Mouse (Mus musculus): Measurements from ENCODE around the gene Rapgefl1. TPM values are rescaled to one million over a fixed set of nuclear protein-coding genes. Genes with fewer than 3 reads are reported as not detected.
"Not testable (repeated sequence)": the region's sequence is repeated elsewhere in the genome, so short reads cannot be mapped to it uniquely, and the experiment has no call there.

Rapgefl1 gene
- polyA plus RNA-seq, 1 experiment: 182 TPM

DNA sequence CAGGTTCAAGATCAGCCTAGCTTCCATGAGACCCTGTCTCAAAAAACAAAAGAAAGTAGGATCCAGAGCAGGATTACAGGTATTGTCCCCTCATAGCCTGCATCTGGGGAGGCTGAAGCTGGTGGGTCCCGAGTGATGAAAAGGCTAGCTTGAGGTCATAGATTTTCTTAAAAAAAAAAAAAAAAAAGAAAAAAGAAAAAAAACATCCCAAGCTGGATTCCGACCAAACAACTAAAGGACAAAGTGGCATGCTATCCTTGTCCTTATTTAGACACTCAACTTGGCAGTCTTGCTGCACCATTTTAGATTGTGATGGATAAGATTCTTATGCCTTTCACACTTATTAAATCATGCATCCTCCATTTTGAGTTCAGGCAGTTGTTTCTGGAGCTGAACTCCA is 28.2 kb upstream of the Rapgefl1 start:
- Histone ChIP-seq H3K27ac (ENCODE audit: insufficient read depth, low read depth, low read length) (peak overlapping the region; percentile 31; the same call in 1 of the 2 replicates), H3K4me3 (ENCODE audit: insufficient read depth, low read depth, low read length) (no peak overlapping the region), H3K4me1 (ENCODE audit: control insufficient read depth, insufficient read depth, low read length) (peaks cover 4% of the 10 kb centered on the region; the same call in 1 of the 2 replicates)
- no peak for TF ChIP-seq CTCF (IDR thresholded peaks at IDR 0.05; ENCODE audit: insufficient read depth, low read depth, low read length)
- TF ChIP-seq POLR2A (IDR thresholded peaks at IDR 0.05; ENCODE audit: insufficient read depth, low read depth, low read length): no peak
- WGBS: 56% methylated on average over 2 of the region's 2 CpGs

DNA sequence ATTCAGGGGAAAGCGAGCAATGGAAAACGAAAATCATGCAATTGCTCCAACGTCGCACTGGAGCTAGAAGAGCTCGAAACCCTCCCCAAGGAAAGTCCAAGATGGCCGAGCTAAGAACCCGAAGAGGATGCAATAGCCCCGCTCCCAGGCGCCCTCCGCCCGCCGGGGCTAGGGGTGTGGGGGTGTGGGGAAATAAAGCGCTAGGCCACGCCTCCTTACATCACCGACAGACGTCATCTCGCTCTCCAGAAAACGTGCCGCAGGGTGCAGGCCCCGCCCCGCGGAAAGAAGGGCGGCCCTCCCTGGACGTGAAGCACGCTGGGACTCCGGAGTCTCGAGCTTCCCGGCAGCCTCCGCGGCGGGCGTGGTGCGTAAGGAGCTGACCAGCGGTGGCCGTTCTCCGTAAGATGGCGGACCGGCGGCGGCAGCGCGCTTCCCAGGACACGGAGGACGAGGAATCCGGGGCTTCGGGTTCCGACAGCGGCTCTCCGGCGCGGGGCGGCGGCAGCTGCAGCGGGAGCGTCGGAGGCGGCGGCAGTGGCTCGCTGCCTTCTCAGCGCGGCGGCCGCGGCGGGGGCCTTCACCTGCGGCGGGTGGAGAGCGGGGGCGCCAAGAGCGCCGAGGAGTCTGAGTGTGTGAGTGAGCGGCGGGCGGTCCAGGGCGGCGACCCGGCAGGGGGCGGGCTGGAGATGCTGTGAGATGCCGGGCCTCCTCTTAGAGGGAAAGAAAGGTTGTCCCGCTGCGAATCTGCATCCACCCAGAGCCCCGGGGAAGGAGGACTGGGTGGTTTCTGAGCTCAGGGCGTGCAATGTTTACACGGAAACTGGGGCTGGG is 26.9 kb upstream of the Rapgefl1 start:
- TF ChIP-seq POLR2A (IDR thresholded peaks at IDR 0.05; ENCODE audit: insufficient read depth, low read depth, low read length): peak; percentile 65
- no peak for TF ChIP-seq CTCF (IDR thresholded peaks at IDR 0.05; ENCODE audit: insufficient read depth, low read depth, low read length)
- Histone ChIP-seq H3K4me1 (ENCODE audit: control insufficient read depth, insufficient read depth, low read length) (peaks cover 4% of the 10 kb centered on the region; the same call in 1 of the 2 replicates), H3K27ac (ENCODE audit: insufficient read depth, low read depth, low read length) (peak overlapping the region; percentile 99), H3K4me3 (ENCODE audit: insufficient read depth, low read depth, low read length) (peak overlapping the region; percentile 97)
- WGBS: under 1% methylated on average over 84 of the region's 84 CpGs

DNA sequence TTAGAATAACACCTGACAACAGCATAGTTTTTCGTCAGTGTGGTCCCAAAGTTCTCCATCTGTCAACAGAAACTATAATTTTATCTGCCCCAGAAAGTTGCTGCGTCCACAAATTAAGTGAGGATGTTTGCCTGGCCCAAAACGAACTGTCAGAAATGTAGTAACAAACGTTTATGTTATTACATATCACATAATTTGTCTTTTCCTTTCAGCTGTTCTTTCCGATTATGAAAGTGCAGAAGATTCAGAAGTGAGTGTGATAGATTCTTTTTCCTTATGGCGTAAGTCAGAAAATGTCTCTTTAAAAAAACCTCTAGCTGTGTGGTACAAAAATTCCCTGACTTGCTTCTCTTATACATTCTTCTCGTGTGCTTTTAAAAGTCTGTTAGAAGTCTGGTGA is 25.9 kb upstream of the Rapgefl1 start:
- 55% methylated on average over 7 of the region's 7 CpGs for WGBS
- Histone ChIP-seq H3K4me3 (ENCODE audit: insufficient read depth, low read depth, low read length) (peak overlapping the region; percentile 97), H3K4me1 (ENCODE audit: control insufficient read depth, insufficient read depth, low read length) (peaks cover 4% of the 10 kb centered on the region; the same call in 1 of the 2 replicates), H3K27ac (ENCODE audit: insufficient read depth, low read depth, low read length) (no peak overlapping the region)
- TF ChIP-seq POLR2A (IDR thresholded peaks at IDR 0.05; ENCODE audit: insufficient read depth, low read depth, low read length): no peak
- no peak for TF ChIP-seq CTCF (IDR thresholded peaks at IDR 0.05; ENCODE audit: insufficient read depth, low read depth, low read length)

DNA sequence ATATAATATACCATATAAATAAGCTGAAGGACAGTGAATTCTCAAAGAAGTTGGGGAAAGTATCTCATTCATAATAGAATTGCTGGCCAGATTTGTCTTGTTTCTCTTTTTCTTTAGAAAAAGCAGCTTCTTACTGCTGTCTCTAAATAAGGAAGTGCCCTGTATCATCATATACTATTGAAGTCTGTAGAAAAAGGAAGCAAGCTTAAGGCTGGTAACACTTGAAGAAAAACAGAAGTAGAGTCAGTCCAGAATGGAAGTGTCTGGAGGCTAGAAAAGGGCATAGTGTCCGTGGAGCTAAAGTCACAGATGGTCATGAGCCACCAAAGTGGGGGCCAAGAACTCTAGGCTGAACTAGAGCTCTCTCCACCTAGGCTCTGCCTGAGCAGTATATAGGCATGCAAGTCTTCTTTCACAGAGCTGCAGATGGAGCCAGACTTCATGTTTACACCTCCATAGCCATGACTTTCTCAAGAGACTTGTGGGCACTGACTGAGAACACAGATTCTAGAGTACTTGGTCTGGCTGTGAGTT is 19.8 kb upstream of the Rapgefl1 start:
- peaks cover 2% of the 10 kb centered on the region; the same call in 1 of the 2 replicates for H3K4me1 ChIP-seq (ENCODE audit: control insufficient read depth, insufficient read depth, low read length)
- TF ChIP-seq CTCF (IDR thresholded peaks at IDR 0.05; ENCODE audit: insufficient read depth, low read depth, low read length): no peak
- TF ChIP-seq POLR2A (IDR thresholded peaks at IDR 0.05; ENCODE audit: insufficient read depth, low read depth, low read length): no peak
- no peak overlapping the region for H3K4me3 ChIP-seq (ENCODE audit: insufficient read depth, low read depth, low read length)
- H3K27ac ChIP-seq (ENCODE audit: insufficient read depth, low read depth, low read length): no peak overlapping the region
- WGBS: 97% methylated on average over 1 of the region's 1 CpGs

DNA sequence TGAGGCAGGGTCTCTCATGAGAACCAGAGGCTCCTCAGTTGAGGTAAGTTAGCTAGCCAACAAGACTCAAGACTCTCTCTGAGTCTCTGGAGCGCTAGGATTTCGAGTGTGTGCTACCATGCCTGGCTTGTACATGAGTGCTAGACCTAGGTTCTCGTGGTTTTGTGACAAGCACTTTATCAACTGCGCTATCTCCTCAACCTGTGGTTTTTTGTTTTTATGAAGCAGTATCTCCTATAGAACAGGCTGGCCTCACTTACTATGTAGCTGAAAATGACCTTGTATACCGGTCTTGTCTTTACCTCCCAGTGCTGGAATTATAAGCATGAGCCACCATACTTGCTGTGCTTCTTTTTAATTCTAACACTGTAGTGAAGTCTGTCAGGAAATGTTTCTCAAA is 15.6 kb upstream of the Rapgefl1 start:
- Histone ChIP-seq H3K4me3 (ENCODE audit: insufficient read depth, low read depth, low read length) (no peak overlapping the region), H3K27ac (ENCODE audit: insufficient read depth, low read depth, low read length) (no peak overlapping the region), H3K4me1 (ENCODE audit: control insufficient read depth, insufficient read depth, low read length) (peaks cover 6% of the 10 kb centered on the region; the same call in 1 of the 2 replicates)
- TF ChIP-seq CTCF (IDR thresholded peaks at IDR 0.05; ENCODE audit: insufficient read depth, low read depth, low read length) (no peak), POLR2A (IDR thresholded peaks at IDR 0.05; ENCODE audit: insufficient read depth, low read depth, low read length) (no peak)
- WGBS: 94% methylated on average over 5 of the region's 5 CpGs

DNA sequence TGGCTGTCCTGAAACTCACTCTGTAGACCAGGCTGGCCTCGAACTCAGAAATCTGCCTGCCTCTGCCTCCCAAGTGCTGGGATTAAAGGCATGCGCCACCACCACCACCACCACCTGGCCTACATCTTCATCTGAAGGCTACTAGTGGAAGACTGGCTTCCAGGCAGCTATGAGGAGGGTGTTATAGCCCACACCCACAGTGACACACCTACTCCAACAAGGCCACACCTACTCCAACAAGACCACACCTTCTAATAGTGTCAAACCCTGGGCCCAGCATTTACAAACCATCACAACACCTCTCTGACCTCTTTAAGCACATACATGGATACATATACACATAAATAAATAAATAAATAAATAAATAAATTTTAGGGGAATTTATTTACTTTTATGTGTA is 10.5 kb upstream of the Rapgefl1 start:
- H3K4me3 ChIP-seq (ENCODE audit: insufficient read depth, low read depth, low read length); H3K4me1 ChIP-seq (ENCODE audit: control insufficient read depth, insufficient read depth, low read length); H3K27ac ChIP-seq (ENCODE audit: insufficient read depth, low read depth, low read length): not testable (repeated sequence)
- 98% methylated on average over 2 of the region's 2 CpGs for WGBS

DNA sequence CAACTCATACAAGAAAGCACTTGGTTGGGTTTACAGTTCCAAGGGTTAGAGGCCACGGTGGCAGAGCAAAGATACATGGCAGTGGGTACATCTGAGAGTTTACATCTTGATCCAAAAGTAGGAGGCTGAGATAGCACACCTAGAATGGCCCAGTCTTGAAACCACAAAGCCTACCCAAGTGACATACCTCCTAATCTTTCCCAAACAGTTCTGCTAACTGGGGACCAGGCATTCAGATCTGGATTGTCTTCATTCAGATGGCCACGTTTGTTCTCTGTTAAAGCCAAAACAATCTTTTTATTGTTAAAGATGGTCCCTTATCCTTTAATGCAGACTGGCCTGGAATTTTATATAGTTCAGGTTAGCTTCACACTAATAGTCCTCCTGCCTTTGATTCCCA is 8.7 kb upstream of the Rapgefl1 start:
- no peak overlapping the region for H3K27ac ChIP-seq (ENCODE audit: insufficient read depth, low read depth, low read length)
- TF ChIP-seq CTCF (IDR thresholded peaks at IDR 0.05; ENCODE audit: insufficient read depth, low read depth, low read length) (no peak), POLR2A (IDR thresholded peaks at IDR 0.05; ENCODE audit: insufficient read depth, low read depth, low read length) (no peak)
- 69% methylated on average over 2 of the region's 2 CpGs for WGBS
- H3K4me1 ChIP-seq (ENCODE audit: control insufficient read depth, insufficient read depth, low read length): peaks cover 3% of the 10 kb centered on the region; the same call in 1 of the 2 replicates
- no peak overlapping the region for H3K4me3 ChIP-seq (ENCODE audit: insufficient read depth, low read depth, low read length)

DNA sequence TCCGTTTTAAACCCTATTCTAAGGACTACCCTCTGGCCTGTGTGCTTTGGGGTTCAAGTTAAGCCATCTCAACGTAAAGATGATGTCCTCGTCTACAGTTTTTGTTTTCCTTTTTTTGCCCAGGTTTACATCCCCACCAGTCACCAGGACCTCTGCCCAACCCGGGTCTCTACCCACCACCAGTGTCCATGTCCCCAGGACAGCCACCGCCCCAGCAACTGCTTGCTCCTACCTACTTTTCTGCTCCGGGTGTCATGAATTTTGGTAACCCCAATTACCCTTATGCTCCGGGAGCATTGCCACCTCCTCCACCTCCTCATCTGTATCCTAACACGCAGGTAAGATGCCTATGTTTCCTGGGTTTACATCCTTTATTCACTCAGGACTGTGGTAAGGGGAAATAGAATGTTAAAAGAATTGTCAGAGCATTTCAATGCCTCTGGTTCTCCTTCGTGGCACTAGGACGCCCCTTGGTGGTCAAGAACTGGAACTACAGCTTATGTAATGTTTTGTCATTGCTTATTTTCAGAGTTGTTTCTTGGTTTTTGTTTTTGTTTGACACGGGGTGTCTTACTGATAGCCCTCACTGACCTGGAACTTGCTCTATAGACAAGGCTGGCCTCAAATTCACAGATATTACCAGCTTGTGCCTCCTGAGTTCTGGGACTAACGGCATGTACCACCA is 7.4 kb upstream of the Rapgefl1 start:
- peak overlapping the region; percentile 46; the same call in 1 of the 2 replicates for H3K27ac ChIP-seq (ENCODE audit: insufficient read depth, low read depth, low read length)
- WGBS: 59% methylated on average over 12 of the region's 12 CpGs
- H3K4me1 ChIP-seq (ENCODE audit: control insufficient read depth, insufficient read depth, low read length): no peaks in the 10 kb centered on the region
- no peak overlapping the region for H3K4me3 ChIP-seq (ENCODE audit: insufficient read depth, low read depth, low read length)
- no peak for TF ChIP-seq CTCF (IDR thresholded peaks at IDR 0.05; ENCODE audit: insufficient read depth, low read depth, low read length)
- TF ChIP-seq POLR2A (IDR thresholded peaks at IDR 0.05; ENCODE audit: insufficient read depth, low read depth, low read length): no peak

DNA sequence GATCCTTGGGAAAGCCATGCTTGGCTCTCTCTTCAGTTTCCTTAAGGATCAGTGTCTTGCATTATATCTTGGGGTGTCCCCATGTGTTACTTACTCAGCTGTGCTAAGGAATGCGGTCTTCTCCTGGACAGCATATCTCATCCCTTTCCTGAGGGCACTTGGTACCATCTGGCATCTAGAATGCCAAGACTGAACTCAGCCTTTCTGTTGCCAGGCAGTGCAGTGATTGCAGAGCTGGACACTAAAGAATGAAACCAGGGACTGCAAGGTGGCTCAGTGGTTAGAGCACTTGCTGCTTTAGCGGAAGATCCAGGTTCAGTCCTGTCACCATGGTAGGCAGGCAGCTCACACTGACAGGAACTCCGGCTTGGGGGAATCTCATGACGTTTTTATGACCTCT is 6.7 kb upstream of the Rapgefl1 start:
- Histone ChIP-seq H3K4me1 (ENCODE audit: control insufficient read depth, insufficient read depth, low read length) (no peaks in the 10 kb centered on the region; the same call in 1 of the 2 replicates), H3K4me3 (ENCODE audit: insufficient read depth, low read depth, low read length) (no peak overlapping the region), H3K27ac (ENCODE audit: insufficient read depth, low read depth, low read length) (no peak overlapping the region)
- 79% methylated on average over 4 of the region's 4 CpGs for WGBS
- TF ChIP-seq CTCF (IDR thresholded peaks at IDR 0.05; ENCODE audit: insufficient read depth, low read depth, low read length) (no peak), POLR2A (IDR thresholded peaks at IDR 0.05; ENCODE audit: insufficient read depth, low read depth, low read length) (no peak)

Data from olfactory bulb, adult 2 months (tissue).